Mouse (Mus musculus): ENCODE measurements around the gene Olfr704. TPM values are rescaled to one million over a fixed set of nuclear protein-coding genes. Genes with fewer than 3 reads are reported as not detected.
"Not testable (repeated sequence)": the region's sequence is repeated elsewhere in the genome, so short reads cannot be mapped to it uniquely, and the experiment has no call there.

Gene Olfr704
- polyA plus RNA-seq (2014; fragmentation: Nextera tagmentation; extraction: Ambion mirVana) = not detected in 2 replicates

GRCm38 (mm10) chr7:106862885-106863284, at the start of gene Olfr704:
Gene Olfr704 (plus strand): TSS chr7:106863185.
- Histone ChIP-seq H3K4me3 (ENCODE audit: low read depth, low read length) (no peak within 1 kb of the TSS), H3K27ac (ENCODE audit: low read depth, low read length) (no peak within 1 kb of the TSS)
- ATAC-seq (ENCODE audit: insufficient read depth, low FRiP score, low TSS enrichment) = no peak

GRCm38 (mm10) chr7:106813829-106814228, 49.2 kb upstream of the Olfr704 start, which contains the start of gene Olfr701:
Gene Olfr701 (plus strand): TSS chr7:106814129.
- DNase-seq (ENCODE audit: low spot score) (no peak), ATAC-seq (ENCODE audit: insufficient read depth, low FRiP score, low TSS enrichment) (no peak)
- no peaks in the 10 kb centered on the region for H3K9me3 ChIP-seq (ENCODE audit: control insufficient read depth, low read length)
- no peaks in the 10 kb centered on the region for H3K4me1 ChIP-seq (ENCODE audit: control insufficient read depth, insufficient read depth, low read length)
- no peak within 1 kb of the TSS for H3K9ac ChIP-seq (ENCODE audit: low read length)
- H3K27me3 ChIP-seq (ENCODE audit: control insufficient read depth, insufficient read depth, low read length) = no peaks in the 10 kb centered on the region
- WGBS = 79% methylated on average over 2 of the region's 2 CpGs
- H3K36me3 ChIP-seq (ENCODE audit: control insufficient read depth, insufficient read depth, low read length) = no peaks in the 10 kb centered on the region
- H3K27ac ChIP-seq (ENCODE audit: low read depth, low read length) = no peak within 1 kb of the TSS
- H3K4me2 ChIP-seq (ENCODE audit: low read depth) = no peak within 1 kb of the TSS
- H3K4me3 ChIP-seq (ENCODE audit: low read depth, low read length) = no peak within 1 kb of the TSS

More at GRCm38 (mm10) chr7:106862885-106863284, at the start of gene Olfr704:
- Histone ChIP-seq H3K4me2 (ENCODE audit: low read depth) (no peak within 1 kb of the TSS), H3K36me3 (ENCODE audit: control insufficient read depth, insufficient read depth, low read length) (no peaks in the 10 kb centered on the region), H3K9me3 (ENCODE audit: control insufficient read depth, low read length) (no peaks in the 10 kb centered on the region), H3K9ac (ENCODE audit: low read length) (no peak within 1 kb of the TSS), H3K27me3 (ENCODE audit: control insufficient read depth, insufficient read depth, low read length) (no peaks in the 10 kb centered on the region), H3K4me1 (ENCODE audit: control insufficient read depth, insufficient read depth, low read length) (no peaks in the 10 kb centered on the region)
- no peak for DNase-seq (ENCODE audit: low spot score)

GRCm38 (mm10) chr7:106815775-106816174, 47.2 kb upstream of the Olfr704 start:
- H3K9ac ChIP-seq (ENCODE audit: low read length) = no peak overlapping the region
- H3K9me3 ChIP-seq (ENCODE audit: control insufficient read depth, low read length) = no peaks in the 10 kb centered on the region
- no peak for ATAC-seq (ENCODE audit: insufficient read depth, low FRiP score, low TSS enrichment)
- no peak overlapping the region for H3K4me3 ChIP-seq (ENCODE audit: low read depth, low read length)
- H3K27me3 ChIP-seq (ENCODE audit: control insufficient read depth, insufficient read depth, low read length) = no peaks in the 10 kb centered on the region
- 59% methylated on average over 2 of the region's 2 CpGs for WGBS
- H3K27ac ChIP-seq (ENCODE audit: low read depth, low read length) = no peak overlapping the region
- H3K4me1 ChIP-seq (ENCODE audit: control insufficient read depth, insufficient read depth, low read length) = no peaks in the 10 kb centered on the region
- H3K4me2 ChIP-seq (ENCODE audit: low read depth) = no peak overlapping the region
- H3K36me3 ChIP-seq (ENCODE audit: control insufficient read depth, insufficient read depth, low read length) = no peaks in the 10 kb centered on the region
- DNase-seq (ENCODE audit: low spot score) = no peak

GRCm38 (mm10) chr7:106818414-106818813, 44.6 kb upstream of the Olfr704 start:
- no peak for DNase-seq (ENCODE audit: low spot score)
- H3K27me3 ChIP-seq (ENCODE audit: control insufficient read depth, insufficient read depth, low read length) = no peaks in the 10 kb centered on the region
- no peak for ATAC-seq (ENCODE audit: insufficient read depth, low FRiP score, low TSS enrichment)
- H3K4me2 ChIP-seq (ENCODE audit: low read depth) = no peak overlapping the region
- no peaks in the 10 kb centered on the region for H3K4me1 ChIP-seq (ENCODE audit: control insufficient read depth, insufficient read depth, low read length)
- no peak overlapping the region for H3K4me3 ChIP-seq (ENCODE audit: low read depth, low read length)
- H3K27ac ChIP-seq (ENCODE audit: low read depth, low read length) = no peak overlapping the region
- H3K9me3 ChIP-seq (ENCODE audit: control insufficient read depth, low read length) = no peaks in the 10 kb centered on the region
- no peaks in the 10 kb centered on the region for H3K36me3 ChIP-seq (ENCODE audit: control insufficient read depth, insufficient read depth, low read length)
- no peak overlapping the region for H3K9ac ChIP-seq (ENCODE audit: low read length)

GRCm38 (mm10) chr7:106833793-106834192, 29.2 kb upstream of the Olfr704 start, which contains the start of gene Olfr702:
Gene Olfr702 (minus strand): TSS chr7:106833893.
- Histone ChIP-seq H3K9me3 (ENCODE audit: control insufficient read depth, low read length) (no peaks in the 10 kb centered on the region), H3K27me3 (ENCODE audit: control insufficient read depth, insufficient read depth, low read length) (no peaks in the 10 kb centered on the region), H3K27ac (ENCODE audit: low read depth, low read length) (no peak within 1 kb of the TSS), H3K4me3 (ENCODE audit: low read depth, low read length) (no peak within 1 kb of the TSS), H3K36me3 (ENCODE audit: control insufficient read depth, insufficient read depth, low read length) (no peaks in the 10 kb centered on the region), H3K4me1 (ENCODE audit: control insufficient read depth, insufficient read depth, low read length) (no peaks in the 10 kb centered on the region), H3K9ac (ENCODE audit: low read length) (no peak within 1 kb of the TSS), H3K4me2 (ENCODE audit: low read depth) (no peak within 1 kb of the TSS)
- ATAC-seq (ENCODE audit: insufficient read depth, low FRiP score, low TSS enrichment) (no peak), DNase-seq (ENCODE audit: low spot score) (no peak)

- Histone ChIP-seq H3K4me1 (ENCODE audit: control insufficient read depth, insufficient read depth, low read length) (no peaks in the 10 kb centered on the region), H3K27me3 (ENCODE audit: control insufficient read depth, insufficient read depth, low read length) (no peaks in the 10 kb centered on the region), H3K4me2 (ENCODE audit: low read depth) (no peak within 1 kb of the TSS), H3K4me3 (ENCODE audit: low read depth, low read length) (no peak within 1 kb of the TSS), H3K9me3 (ENCODE audit: control insufficient read depth, low read length) (no peaks in the 10 kb centered on the region), H3K27ac (ENCODE audit: low read depth, low read length) (no peak within 1 kb of the TSS), H3K9ac (ENCODE audit: low read length) (no peak within 1 kb of the TSS), H3K36me3 (ENCODE audit: control insufficient read depth, insufficient read depth, low read length) (no peaks in the 10 kb centered on the region)
- WGBS = 69% methylated on average over 2 of the region's 2 CpGs
- DNase-seq (ENCODE audit: low spot score) = no peak
- ATAC-seq (ENCODE audit: insufficient read depth, low FRiP score, low TSS enrichment) = no peak
These were observed 19.9 kb upstream of the Olfr704 start, which contains the start of gene Olfr703 for GRCm38 (mm10) chr7:106843060-106843459. Gene Olfr703 (plus strand): TSS chr7:106843360.

GRCm38 (mm10) chr7:106876791-106877190, 13.8 kb downstream of the Olfr704 start, which contains the start of gene Olfr705:
Gene Olfr705 (minus strand): TSS chr7:106876891.
- no peaks in the 10 kb centered on the region for H3K36me3 ChIP-seq (ENCODE audit: control insufficient read depth, insufficient read depth, low read length)
- H3K4me3 ChIP-seq (ENCODE audit: low read depth, low read length) = no peak within 1 kb of the TSS
- ATAC-seq (ENCODE audit: insufficient read depth, low FRiP score, low TSS enrichment) (no peak), DNase-seq (ENCODE audit: low spot score) (no peak)
- WGBS = 86% methylated on average over 3 of the region's 3 CpGs
- H3K9me3 ChIP-seq (ENCODE audit: control insufficient read depth, low read length) = no peaks in the 10 kb centered on the region
- no peak within 1 kb of the TSS for H3K9ac ChIP-seq (ENCODE audit: low read length)
- no peak within 1 kb of the TSS for H3K4me2 ChIP-seq (ENCODE audit: low read depth)
- H3K4me1 ChIP-seq (ENCODE audit: control insufficient read depth, insufficient read depth, low read length) = no peaks in the 10 kb centered on the region
- no peaks in the 10 kb centered on the region for H3K27me3 ChIP-seq (ENCODE audit: control insufficient read depth, insufficient read depth, low read length)
- no peak within 1 kb of the TSS for H3K27ac ChIP-seq (ENCODE audit: low read depth, low read length)

GRCm38 (mm10) chr7:106888062-106888461, 25.1 kb downstream of the Olfr704 start, which contains the start of gene Olfr706:
Gene Olfr706 (minus strand): TSS chr7:106888162.
- Histone ChIP-seq H3K27ac (ENCODE audit: low read depth, low read length) (no peak within 1 kb of the TSS), H3K9me3 (ENCODE audit: control insufficient read depth, low read length) (no peaks in the 10 kb centered on the region), H3K4me1 (ENCODE audit: control insufficient read depth, insufficient read depth, low read length) (no peaks in the 10 kb centered on the region), H3K4me3 (ENCODE audit: low read depth, low read length) (no peak within 1 kb of the TSS), H3K4me2 (ENCODE audit: low read depth) (no peak within 1 kb of the TSS), H3K9ac (ENCODE audit: low read length) (no peak within 1 kb of the TSS), H3K27me3 (ENCODE audit: control insufficient read depth, insufficient read depth, low read length) (no peaks in the 10 kb centered on the region), H3K36me3 (ENCODE audit: control insufficient read depth, insufficient read depth, low read length) (no peaks in the 10 kb centered on the region)
- ATAC-seq (ENCODE audit: insufficient read depth, low FRiP score, low TSS enrichment) = no peak
- WGBS = 85% methylated on average over 2 of the region's 2 CpGs
- DNase-seq (ENCODE audit: low spot score) = no peak

GRCm38 (mm10) chr7:106901141-106901540, 38.2 kb downstream of the Olfr704 start, which contains the start of gene Olfr707:
Gene Olfr707 (minus strand): TSS chr7:106901241.
- not testable (repeated sequence) for H3K36me3 ChIP-seq (ENCODE audit: control insufficient read depth, insufficient read depth, low read length); H3K27ac ChIP-seq (ENCODE audit: low read depth, low read length); H3K27me3 ChIP-seq (ENCODE audit: control insufficient read depth, insufficient read depth, low read length); H3K9me3 ChIP-seq (ENCODE audit: control insufficient read depth, low read length); H3K9ac ChIP-seq (ENCODE audit: low read length); H3K4me2 ChIP-seq (ENCODE audit: low read depth); H3K4me1 ChIP-seq (ENCODE audit: control insufficient read depth, insufficient read depth, low read length); ATAC-seq (ENCODE audit: insufficient read depth, low FRiP score, low TSS enrichment); H3K4me3 ChIP-seq (ENCODE audit: low read depth, low read length); DNase-seq (ENCODE audit: low spot score)
- WGBS = 89% methylated on average over 3 of the region's 3 CpGs
